8 mouse cellular contexts compared by ENCODE assay signal in genomic region chr7:143007599-143008369, GRCm38 (mm10). TPM values are rescaled to one million over a fixed set of nuclear protein-coding genes. Genes with fewer than 3 reads are reported as not detected.
A peak's percentile ranks its signal among the peaks of the same experiment; 100 is the strongest.
DNase-seq lines count a peak whose midpoint lies in the region; ATAC-seq and TF ChIP-seq lines count a peak whose summit lies in the region.

No protein-coding gene starts in this region.

- no peak overlapping the region for H3K4me3 ChIP-seq in forebrain, embryonic 15.5 days
- peak overlapping the region; percentile 1 for H3K4me3 ChIP-seq in lung, adult 2 months (replicated peaks; ENCODE audit: extremely low read depth, low read depth, low read length)

- peaks cover 30% of the 10 kb centered on the region for H3K4me1 ChIP-seq in forebrain, embryonic 15.5 days
- peaks cover 23% of the 10 kb centered on the region for H3K4me1 ChIP-seq in lung, adult 2 months (ENCODE audit: control insufficient read depth, insufficient read depth, low read length)

- ATAC-seq in forebrain, embryonic 15.5 days (replicated peaks): peak; percentile 87
- peak; percentile 70 for ATAC-seq in neutrophil, adult 5-6 weeks (ENCODE audit: extremely low read depth, insufficient number of reproducible peaks, low FRiP score, poor library complexity, severe bottlenecking)

- WGBS in forebrain, embryonic 15.5 days: 33% methylated on average over 17 of the region's 17 CpGs
- WGBS in lung, adult 2 months: 31% methylated on average over 17 of the region's 17 CpGs

- intact Hi-C loops in heart, postnatal 25 days (cut with DNase I): loop anchor here (1.0 to 10.0 kb wide), 6 partner anchors 46 to 467 kb away; partner anchors contain the start of gene Slc22a18

- H3K27ac ChIP-seq in forebrain, embryonic 15.5 days (replicated peaks): peak overlapping the region; percentile 74

- DNase-seq in ES-CJ7 (ENCODE audit: low read depth, low spot score): peak; percentile 96
- DNase-seq in cerebellum, adult 11 months: peak; percentile 84
- peak; percentile 80 for DNase-seq in heart, postnatal 25 days (ENCODE audit: low spot score)
- peak; percentile 84 to 97 for DNase-seq in layer of hippocampus, adult 18-20 months (ENCODE audit: low spot score in 2 of 2)
- DNase-seq in lung, adult 2 months: peak; percentile 93
- DNase-seq in thymus, adult 18-20 months: peak; percentile 81 to 87

- H3K9me3 ChIP-seq in forebrain, embryonic 15.5 days: no peaks in the 10 kb centered on the region

- TF ChIP-seq CTCF in lung, adult 2 months (IDR thresholded peaks at IDR 0.05; ENCODE audit: insufficient read depth, low read length): peak; percentile 93

- no peak overlapping the region for H3K9ac ChIP-seq in forebrain, embryonic 15.5 days (replicated peaks)

- no peaks in the 10 kb centered on the region for H3K27me3 ChIP-seq in forebrain, embryonic 15.5 days

- no peaks in the 10 kb centered on the region for H3K36me3 ChIP-seq in forebrain, embryonic 15.5 days

- no peak for TF ChIP-seq POLR2A in lung, adult 2 months (IDR thresholded peaks at IDR 0.05; ENCODE audit: borderline replicate concordance, extremely low read depth, low read depth, low read length)

- no peak overlapping the region for H3K4me2 ChIP-seq in forebrain, embryonic 15.5 days (replicated peaks)

RNA-seq across cellular contexts. Expression of gene Tspan32, which starts 2.9 kb away (rescaled TPM):
- polyA plus RNA-seq in forebrain, embryonic 15.5 days (2015; fragmentation: Nextera tagmentation; extraction: Ambion mirVana): 0.33 and 0.64 TPM in 2 replicates
- 1 to 10 TPM in 1 of 2 experiments, under 1 TPM in 1; 0.34 to 1.5 TPM for total RNA-seq in heart, postnatal 25 days (2021)
- total RNA-seq in layer of hippocampus, adult 18-20 months (2021): under 1 TPM in 1 of 2 experiments, not detected in 1; 0.17 TPM
- polyA plus RNA-seq in lung, adult 2 months (2012; rRNA removed): 7.7 and 11.5 TPM in 2 replicates
- total RNA-seq in neutrophil, adult 5-6 weeks (2017): 124 and 132 TPM in 2 replicates

RNA-seq across cellular contexts. Expression of gene Ascl2, which starts 38.7 kb away (rescaled TPM):
- 0.27 and 0.46 TPM in 2 replicates for polyA plus RNA-seq in forebrain, embryonic 15.5 days (2015; fragmentation: Nextera tagmentation; extraction: Ambion mirVana)
- total RNA-seq in heart, postnatal 25 days (2021): not detected
- under 1 TPM in 1 of 2 experiments, not detected in 1; 0.52 TPM for total RNA-seq in layer of hippocampus, adult 18-20 months (2021)
- 0.96 and 1.2 TPM in 2 replicates for polyA plus RNA-seq in lung, adult 2 months (2012; rRNA removed)
- total RNA-seq in neutrophil, adult 5-6 weeks (2017): 0.23 and 0.37 TPM in 2 replicates

RNA-seq across cellular contexts. Expression of gene Cd81, which starts 44.8 kb away (rescaled TPM):
- polyA plus RNA-seq in forebrain, embryonic 15.5 days (2015; fragmentation: Nextera tagmentation; extraction: Ambion mirVana): 286 and 294 TPM in 2 replicates
- total RNA-seq in heart, postnatal 25 days (2021): 100 to 1,000 TPM; 424 to 455 TPM
- 100 to 1,000 TPM; 459 to 481 TPM for total RNA-seq in layer of hippocampus, adult 18-20 months (2021)
- polyA plus RNA-seq in lung, adult 2 months (2012; rRNA removed): 575 and 614 TPM in 2 replicates
- 133 and 141 TPM in 2 replicates for total RNA-seq in neutrophil, adult 5-6 weeks (2017)

Comparison
In these comparisons a context has a peak if more than half of its experiments do, and no peak if none do; other contexts are left out.
1. RNA of gene Tspan32, which starts 2.9 kb away (total RNA-seq): 124 to 132 TPM in neutrophil, adult 5-6 weeks; 0.34 to 1.5 TPM in heart, postnatal 25 days and 0.17 TPM in layer of hippocampus, adult 18-20 months; every median in the first group is over 10 times any median in the second.
2. Peak in every context shown above with its lines, with median percentiles within 50 percentile points of each other: DNase-seq.